Mouse (Mus musculus): Measurements from ENCODE around the gene Olfr1507. TPM values are rescaled to one million over a fixed set of nuclear protein-coding genes. Genes with fewer than 3 reads are reported as not detected.

Olfr1507 gene
- total RNA-seq (2021), result under 1 TPM in 1 of 2 experiments, not detected in 1; 0.45 TPM
- long read RNA-seq, partial matches to known transcripts, result 0 of 1 reads
- long read RNA-seq, other reads (novel, unspliced or antisense), result 1 of 1 reads

- no peak for DNase-seq (ENCODE audit: low spot score in 2 of 2)
These were observed at the start of gene Olfr1507 for GRCm38 (mm10) chr14:52495516-52495915. Gene Olfr1507, minus strand, starts transcription at chr14:52495749.

- DNase-seq (ENCODE audit: low spot score in 2 of 2), result peak in 1 of 2 experiments; percentile 27
These were observed 37.8 kb upstream of the Olfr1507 start for GRCm38 (mm10) chr14:52533336-52533735.

DNA sequence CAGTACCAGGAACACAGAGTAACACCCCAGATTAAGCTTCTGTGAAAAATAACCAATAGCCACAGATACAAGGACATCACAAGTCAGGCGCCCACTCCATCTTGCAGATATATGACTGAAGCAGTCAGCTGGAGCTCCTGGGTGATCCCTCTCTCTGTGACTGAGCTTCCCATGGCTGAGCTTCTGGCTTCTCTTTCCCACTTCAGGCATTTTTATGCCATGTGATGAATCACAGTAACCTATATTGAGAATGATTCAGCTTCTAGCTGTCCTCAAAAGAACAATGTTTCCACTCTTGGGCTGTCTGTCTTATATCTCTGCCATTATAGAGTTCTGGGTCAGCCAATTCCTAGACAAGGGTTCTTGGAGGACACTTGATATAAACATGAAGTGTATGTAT is 29.4 kb upstream of the Olfr1507 start:
- DNase-seq (ENCODE audit: low spot score in 2 of 2), result no peak

DNA sequence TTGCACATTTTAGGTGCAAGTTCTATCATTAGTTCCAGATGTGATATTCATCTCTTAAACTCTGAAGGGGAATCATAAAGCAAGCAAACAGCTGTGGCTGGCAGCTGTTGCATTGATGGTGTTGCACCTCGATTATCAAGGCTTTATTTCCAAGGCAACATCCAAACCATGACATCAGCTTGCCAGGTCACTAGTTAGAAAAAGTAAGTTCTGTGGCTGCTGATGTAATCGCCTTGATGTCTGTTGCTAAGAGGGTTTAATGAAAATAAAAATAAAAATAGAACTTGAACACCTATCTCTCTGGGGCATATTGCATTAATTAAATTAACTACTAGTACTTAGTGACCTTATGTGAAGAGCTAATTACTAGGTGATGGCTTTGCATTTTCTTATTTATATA is 28.2 kb downstream of the Olfr1507 start, which contains the start of gene Olfr1508:
Olfr1508 (minus strand) TSS at position 101 of the 400 bp plus-strand sequence.
- no peak for DNase-seq (ENCODE audit: low spot score in 2 of 2)

- no peak for DNase-seq (ENCODE audit: low spot score in 2 of 2)
These were observed 29.8 kb downstream of the Olfr1507 start for GRCm38 (mm10) chr14:52465738-52466137.

DNA sequence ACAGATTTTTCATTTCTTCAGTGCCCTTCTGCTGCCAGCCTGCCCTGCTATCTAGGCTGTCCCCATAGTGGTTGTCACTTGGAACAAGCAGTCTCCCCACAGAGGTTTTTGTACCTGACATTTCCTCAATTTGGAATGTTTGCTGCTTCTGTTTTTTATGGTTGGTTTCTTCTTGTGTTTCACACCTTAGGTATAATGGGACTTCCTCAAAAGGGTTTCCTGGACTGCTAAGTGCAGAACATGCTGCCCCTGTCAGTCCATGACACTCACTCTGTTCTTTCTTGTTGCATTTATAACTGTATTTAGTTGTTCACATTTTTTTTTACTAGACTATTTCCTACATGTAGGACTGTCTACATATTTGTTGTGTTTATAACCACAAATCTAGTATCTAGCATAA is 33.6 kb downstream of the Olfr1507 start:
- no peak for DNase-seq (ENCODE audit: low spot score in 2 of 2)

DNA sequence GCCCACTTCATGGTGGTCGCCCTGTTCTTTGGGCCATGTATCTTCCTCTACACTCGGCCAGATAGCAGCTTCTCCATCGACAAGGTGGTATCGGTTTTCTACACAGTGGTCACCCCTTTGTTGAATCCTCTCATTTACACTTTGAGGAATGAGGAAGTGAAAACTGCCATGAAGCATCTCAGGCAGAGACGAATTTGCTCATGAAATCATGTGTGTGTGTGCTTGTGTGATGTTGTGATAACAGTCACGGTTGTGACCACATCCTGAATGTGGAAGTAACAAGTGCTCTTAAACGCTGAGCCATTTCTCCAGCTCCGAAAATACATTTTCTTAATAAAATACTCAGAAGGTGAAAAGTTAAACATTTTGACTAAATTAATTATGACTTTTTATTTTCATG is 44.4 kb downstream of the Olfr1507 start:
- DNase-seq (ENCODE audit: low spot score in 2 of 2), result no peak

GRCm38 (mm10) chr14:52442690-52443089 is 52.9 kb downstream of the Olfr1507 start, which contains the start of gene Olfr1509:
Gene Olfr1509, plus strand, starts transcription at chr14:52442990.
- DNase-seq (ENCODE audit: low spot score in 2 of 2), result no peak

Other genes with a start within 250 kb of the Olfr1507 start
- gene Chd8, start 238.0 kb downstream of the Olfr1507 start, total RNA-seq (2021), result 100 to 1,000 TPM; 109 to 117 TPM
- 10 to 100 TPM; 58.4 to 67.1 TPM for gene Tox4, start 216.6 kb downstream of the Olfr1507 start, total RNA-seq (2021)
- gene Rab2b, start 216.2 kb downstream of the Olfr1507 start, total RNA-seq (2021), result 10 to 100 TPM; 35.0 to 37.3 TPM
- 10 to 100 TPM; 39.2 to 43.1 TPM for gene Mettl3, start 190.6 kb downstream of the Olfr1507 start, total RNA-seq (2021)
- gene Sall2, start 167.0 kb downstream of the Olfr1507 start, total RNA-seq (2021), result 10 to 100 TPM; 45.0 to 48.4 TPM
- not detected for gene Olfr1513, start 139.3 kb downstream of the Olfr1507 start, total RNA-seq (2021)
- gene Olfr1512, start 116.6 kb downstream of the Olfr1507 start, total RNA-seq (2021), result not detected
- not detected for gene Olfr1511, start 98.4 kb downstream of the Olfr1507 start, total RNA-seq (2021)
- gene Olfr1510, start 81.4 kb downstream of the Olfr1507 start, total RNA-seq (2021), result not detected
- not detected for gene Olfr1509, start 52.8 kb downstream of the Olfr1507 start, total RNA-seq (2021)
- not detected for gene Olfr1508, start 28.3 kb downstream of the Olfr1507 start, total RNA-seq (2021)

Data from layer of hippocampus, adult 18-20 months (tissue).